Mouse (Mus musculus) bone marrow macrophage, adult 2 months (primary cell): ENCODE results near the gene Rbm33.

Experiments used
- CTCF ChIP-seq: IDR thresholded peaks from 2 replicates; pipeline ENCODE4 v1.5.1; 2012; ENCODE audit warnings: low read depth, mild to moderate bottlenecking, low read length, moderate library complexity
- POLR2A ChIP-seq: IDR thresholded peaks from 2 replicates; pipeline ENCODE4 v1.6.1; 2012; ENCODE audit warnings: mild to moderate bottlenecking, low read depth, low read length, borderline replicate concordance

DNA sequence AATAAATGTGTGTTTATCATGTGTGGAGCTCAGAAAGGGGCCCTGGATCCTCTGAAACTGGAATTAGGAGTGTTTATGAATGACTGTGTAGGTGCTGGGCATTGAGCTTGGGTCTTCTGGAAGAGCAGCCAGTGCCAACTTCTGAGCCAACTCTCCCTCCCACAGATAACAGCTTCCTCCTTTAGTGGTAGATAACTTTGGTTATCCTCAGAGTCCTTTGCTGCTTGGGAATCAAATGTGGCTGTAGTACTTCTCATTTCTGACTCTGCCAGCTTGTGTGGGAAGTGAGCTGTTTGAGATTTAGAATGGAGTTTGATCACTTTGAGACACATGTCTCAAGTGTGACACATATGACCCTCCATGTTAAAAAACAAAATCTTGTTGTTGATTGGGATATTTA lies 38.7 kb downstream of the Rbm33 start:
- TF ChIP-seq CTCF = no peak
- no peak for TF ChIP-seq POLR2A
